Mouse (Mus musculus) CD4-positive naive resting alpha-beta T cell, adult 76 days (primary cell): ENCODE data around the gene Il9r. TPM values are rescaled to one million over a fixed set of nuclear protein-coding genes. Genes with fewer than 3 reads are reported as not detected.

Experiments
- total RNA-seq: library from RNA; stranded (reverse); gene quantifications from one replicate; pipeline ENCODE4 v1.2.4, GENCODE M21; 2023

Il9r gene
- total RNA-seq, result 5.5 TPM

GRCm38 (mm10) chr11:32200075-32200601, at the start of gene Il9r:
Il9r (minus strand) TSS chr11:32200279.

GRCm38 (mm10) chr11:32226124-32226871, 26.2 kb upstream of the Il9r start, which contains the start of gene Mpg:
Mpg (plus strand) TSS chr11:32226505.

DNA sequence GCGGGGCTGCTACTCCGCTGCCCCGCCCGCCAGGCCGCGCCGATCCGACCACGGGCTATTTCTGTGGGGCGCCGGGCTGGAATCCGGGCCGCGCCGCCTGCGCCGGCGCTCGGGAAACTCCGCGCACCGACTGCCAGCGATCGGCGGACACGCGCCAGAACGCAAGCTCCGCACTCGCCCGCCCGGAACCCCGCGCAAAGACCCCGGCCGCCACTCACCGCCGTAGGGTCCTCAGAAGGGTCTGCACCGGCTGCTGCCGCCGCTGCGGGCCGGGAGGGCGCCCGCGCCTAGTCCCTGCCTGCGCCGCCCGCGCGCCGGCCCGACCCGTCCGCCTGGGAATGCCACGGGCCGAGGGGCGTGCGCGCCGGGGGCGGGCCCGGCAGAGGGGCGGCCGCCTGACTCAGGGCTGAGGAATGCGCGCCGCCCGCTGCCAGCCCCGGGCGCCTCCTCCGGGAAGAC, 21.9 kb upstream of the Il9r start, which contains the start of gene Rhbdf1:
Gene Rhbdf1, minus strand, starts transcription at position 350 of the 459 bp plus-strand sequence.

GRCm38 (mm10) chr11:32205058-32205873, 5.2 kb upstream of the Il9r start, which contains the start of gene Snrnp25:
Snrnp25 (plus strand) TSS chr11:32205415.

Other genes with a start within 250 kb of the Il9r start
- gene 4930524B15Rik, start 234.7 kb downstream of the Il9r start, total RNA-seq, result not detected
- 198 TPM for gene Nsg2, start 199.8 kb downstream of the Il9r start, total RNA-seq
- gene Snrnp25, start 5.1 kb upstream of the Il9r start, total RNA-seq, result 13.9 TPM
- gene Rhbdf1, start 22.0 kb upstream of the Il9r start, total RNA-seq, result 0.91 TPM
- gene Mpg, start 26.2 kb upstream of the Il9r start, total RNA-seq, result 24.2 TPM
- gene Nprl3, start 67.4 kb upstream of the Il9r start, total RNA-seq, result 56.2 TPM
- gene Hba-x, start 76.1 kb upstream of the Il9r start, total RNA-seq, result not detected
- gene Hba-a1, start 83.2 kb upstream of the Il9r start, total RNA-seq, result 2,503 TPM
- gene Hbq1b, start 86.7 kb upstream of the Il9r start, total RNA-seq, result 1.5 TPM
- 3,017 TPM for gene Hba-a2, start 96.2 kb upstream of the Il9r start, total RNA-seq
- gene Hbq1a, start 99.8 kb upstream of the Il9r start, total RNA-seq, result not detected
- gene Sh3pxd2b, start 147.5 kb upstream of the Il9r start, total RNA-seq, result 0.18 TPM